Mouse (Mus musculus): ENCODE data around the gene Ttll1. TPM values are rescaled to one million over a fixed set of nuclear protein-coding genes. Genes with fewer than 3 reads are reported as not detected.
A peak's percentile ranks its signal among the peaks of the same experiment; 100 is the strongest.

Ttll1 gene
- polyA plus RNA-seq, 1 experiment from 2014 or later, result 19.2 TPM

DNA sequence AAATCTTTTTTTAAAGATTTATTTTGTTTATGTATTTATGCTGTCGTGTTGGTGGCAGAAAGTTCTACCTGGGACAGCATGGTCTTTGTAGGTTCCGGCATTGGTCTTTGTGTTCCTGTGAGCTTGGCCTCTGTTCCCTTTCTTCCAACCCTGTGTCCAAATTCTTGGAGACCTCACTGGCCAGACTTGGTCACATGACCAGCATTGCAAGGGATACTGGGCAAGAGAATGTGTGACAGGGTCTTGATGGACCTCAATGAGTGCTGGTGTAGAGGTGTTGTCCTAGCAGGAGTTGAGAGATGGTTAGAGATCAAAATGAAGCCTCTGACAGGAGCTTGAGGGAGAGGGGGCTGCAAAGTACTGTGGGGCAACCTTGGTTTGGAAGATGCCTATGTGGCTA is 28.2 kb upstream of the Ttll1 start:
- no peaks in the 10 kb centered on the region for H3K9me3 ChIP-seq (ENCODE audit: control insufficient read depth, low read depth, low read length)
- ATAC-seq (ENCODE audit: insufficient number of reproducible peaks, insufficient read depth, low FRiP score, low read depth), result no peak
- no peak overlapping the region for H3K9ac ChIP-seq (replicated peaks; ENCODE audit: low read depth, low read length)
- H3K4me1 ChIP-seq (ENCODE audit: control insufficient read depth, insufficient read depth, low read length), result no peaks in the 10 kb centered on the region
- no peaks in the 10 kb centered on the region for H3K27me3 ChIP-seq (ENCODE audit: control insufficient read depth, insufficient read depth, low read length)
- H3K4me3 ChIP-seq (ENCODE audit: low read depth, low read length), result no peak overlapping the region
- H3K27ac ChIP-seq (ENCODE audit: low read length), result no peak overlapping the region
- WGBS, result 99% methylated on average over 2 of the region's 2 CpGs
- no peaks in the 10 kb centered on the region for H3K36me3 ChIP-seq (ENCODE audit: control insufficient read depth, insufficient read depth, low read length)
- H3K4me2 ChIP-seq (replicated peaks; ENCODE audit: low read depth, low read length), result no peak overlapping the region

DNA sequence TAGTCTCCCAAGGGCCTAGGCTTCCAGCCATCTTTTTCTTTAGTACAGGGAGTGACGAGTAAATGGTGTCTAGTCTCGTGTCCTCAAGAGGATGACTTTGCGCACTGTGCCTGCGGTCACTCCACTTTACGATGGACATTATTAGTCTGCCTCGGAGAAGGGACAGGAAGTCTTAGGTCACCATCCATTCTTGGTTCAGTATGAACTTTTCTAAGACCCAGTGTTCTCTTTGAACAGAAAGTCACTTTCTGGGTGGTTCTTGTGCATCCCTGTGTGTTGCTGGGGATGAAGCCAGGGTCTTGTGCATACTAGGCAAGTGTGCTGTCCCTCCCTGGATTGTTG is 25.2 kb upstream of the Ttll1 start:
- H3K4me1 ChIP-seq (ENCODE audit: control insufficient read depth, insufficient read depth, low read length), result no peaks in the 10 kb centered on the region
- no peaks in the 10 kb centered on the region for H3K27me3 ChIP-seq (ENCODE audit: control insufficient read depth, insufficient read depth, low read length)
- no peak overlapping the region for H3K4me3 ChIP-seq (ENCODE audit: low read depth, low read length)
- H3K36me3 ChIP-seq (ENCODE audit: control insufficient read depth, insufficient read depth, low read length), result no peaks in the 10 kb centered on the region
- H3K27ac ChIP-seq (ENCODE audit: low read length), result no peak overlapping the region
- no peak overlapping the region for H3K9ac ChIP-seq (replicated peaks; ENCODE audit: low read depth, low read length)
- H3K9me3 ChIP-seq (ENCODE audit: control insufficient read depth, low read depth, low read length), result no peaks in the 10 kb centered on the region
- no peak overlapping the region for H3K4me2 ChIP-seq (replicated peaks; ENCODE audit: low read depth, low read length)
- no peak for ATAC-seq (ENCODE audit: insufficient number of reproducible peaks, insufficient read depth, low FRiP score, low read depth)
- WGBS, result 80% methylated on average over 6 of the region's 6 CpGs

DNA sequence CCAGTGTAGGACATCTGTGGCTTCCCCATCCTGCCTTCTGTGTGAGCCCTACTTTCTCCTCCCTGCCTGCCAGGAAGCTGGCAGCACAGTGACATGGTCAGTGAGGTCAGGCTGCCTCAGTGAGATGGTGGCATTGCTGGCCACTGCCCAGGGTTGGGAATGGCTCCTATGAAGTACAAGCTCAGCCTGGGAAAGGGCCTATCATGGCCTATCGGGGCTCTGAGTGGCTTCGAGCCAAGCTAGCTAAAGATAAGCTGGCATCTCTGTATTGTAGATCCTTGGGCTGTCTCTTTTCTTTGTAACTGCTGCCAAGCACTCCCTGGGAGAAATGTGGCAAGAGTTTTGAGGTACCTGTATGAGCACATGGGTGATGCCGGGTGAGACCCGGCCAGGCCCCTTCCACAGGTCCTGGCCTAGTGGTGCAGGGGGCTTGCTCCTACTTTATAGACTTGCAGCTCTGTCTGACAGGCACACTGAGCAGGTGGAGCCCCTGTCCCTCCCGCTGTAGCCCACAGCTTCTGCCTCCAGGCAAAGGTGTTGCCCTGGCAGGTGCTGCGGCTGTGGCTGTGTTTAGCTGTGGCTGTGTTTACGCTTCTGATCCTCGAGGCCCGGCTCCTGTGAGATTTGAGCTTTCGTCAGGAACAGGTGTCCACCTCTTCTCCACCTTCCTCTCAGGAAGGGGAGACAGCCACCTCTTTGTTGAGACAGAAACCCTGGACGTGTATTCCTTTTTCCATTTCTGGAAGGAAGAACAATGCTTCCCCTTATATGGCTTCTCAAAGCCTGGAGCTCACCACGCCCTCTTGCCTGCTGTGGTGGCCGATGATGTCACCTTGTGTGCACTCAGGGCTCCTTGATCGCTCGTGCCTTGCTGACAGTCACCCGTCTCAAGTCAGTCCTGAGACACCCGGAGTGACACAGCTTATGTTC is 24.5 kb upstream of the Ttll1 start:
- no peak overlapping the region for H3K4me3 ChIP-seq (ENCODE audit: low read depth, low read length)
- no peaks in the 10 kb centered on the region for H3K9me3 ChIP-seq (ENCODE audit: control insufficient read depth, low read depth, low read length)
- no peak overlapping the region; the same call in 1 of the 2 replicates for H3K9ac ChIP-seq (replicated peaks; ENCODE audit: low read depth, low read length)
- no peak overlapping the region for H3K4me2 ChIP-seq (replicated peaks; ENCODE audit: low read depth, low read length)
- no peaks in the 10 kb centered on the region for H3K27me3 ChIP-seq (ENCODE audit: control insufficient read depth, insufficient read depth, low read length)
- no peak overlapping the region; the same call in 1 of the 2 replicates for H3K27ac ChIP-seq (ENCODE audit: low read length)
- WGBS, result 59% methylated on average over 17 of the region's 17 CpGs
- H3K4me1 ChIP-seq (ENCODE audit: control insufficient read depth, insufficient read depth, low read length), result no peaks in the 10 kb centered on the region
- H3K36me3 ChIP-seq (ENCODE audit: control insufficient read depth, insufficient read depth, low read length), result no peaks in the 10 kb centered on the region
- peak; percentile 74; the same call in 1 of the 2 replicates for ATAC-seq (ENCODE audit: insufficient number of reproducible peaks, insufficient read depth, low FRiP score, low read depth)

DNA sequence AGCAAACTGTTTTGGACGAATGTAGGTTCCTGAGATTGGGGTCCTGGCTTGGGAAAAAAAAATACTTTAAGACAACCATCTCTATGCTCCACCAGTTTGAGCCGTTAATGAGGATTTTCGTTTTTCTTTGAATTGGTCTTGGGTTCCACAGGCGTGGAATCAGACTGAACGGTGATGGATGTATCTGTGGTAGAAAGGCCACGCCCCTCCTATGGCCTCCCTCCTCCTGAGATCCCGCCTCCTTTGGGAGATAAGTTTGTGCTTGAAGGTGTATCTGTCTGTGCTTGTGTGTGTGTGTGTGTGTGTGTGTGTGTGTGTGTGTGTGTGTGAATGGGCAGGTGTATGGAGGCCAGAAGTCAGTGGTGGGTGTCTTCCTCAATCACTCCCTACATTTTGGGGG is 21.9 kb upstream of the Ttll1 start:
- 67% methylated on average over 7 of the region's 7 CpGs for WGBS
- no peak for ATAC-seq (ENCODE audit: insufficient number of reproducible peaks, insufficient read depth, low FRiP score, low read depth)
- H3K9ac ChIP-seq (replicated peaks; ENCODE audit: low read depth, low read length), result no peak overlapping the region
- H3K4me1 ChIP-seq (ENCODE audit: control insufficient read depth, insufficient read depth, low read length), result no peaks in the 10 kb centered on the region
- no peak overlapping the region for H3K4me3 ChIP-seq (ENCODE audit: low read depth, low read length)
- no peaks in the 10 kb centered on the region for H3K9me3 ChIP-seq (ENCODE audit: control insufficient read depth, low read depth, low read length)
- no peaks in the 10 kb centered on the region for H3K36me3 ChIP-seq (ENCODE audit: control insufficient read depth, insufficient read depth, low read length)
- no peak overlapping the region for H3K27ac ChIP-seq (ENCODE audit: low read length)
- H3K4me2 ChIP-seq (replicated peaks; ENCODE audit: low read depth, low read length), result no peak overlapping the region
- H3K27me3 ChIP-seq (ENCODE audit: control insufficient read depth, insufficient read depth, low read length), result peaks cover 4% of the 10 kb centered on the region; the same call in 1 of the 2 replicates

DNA sequence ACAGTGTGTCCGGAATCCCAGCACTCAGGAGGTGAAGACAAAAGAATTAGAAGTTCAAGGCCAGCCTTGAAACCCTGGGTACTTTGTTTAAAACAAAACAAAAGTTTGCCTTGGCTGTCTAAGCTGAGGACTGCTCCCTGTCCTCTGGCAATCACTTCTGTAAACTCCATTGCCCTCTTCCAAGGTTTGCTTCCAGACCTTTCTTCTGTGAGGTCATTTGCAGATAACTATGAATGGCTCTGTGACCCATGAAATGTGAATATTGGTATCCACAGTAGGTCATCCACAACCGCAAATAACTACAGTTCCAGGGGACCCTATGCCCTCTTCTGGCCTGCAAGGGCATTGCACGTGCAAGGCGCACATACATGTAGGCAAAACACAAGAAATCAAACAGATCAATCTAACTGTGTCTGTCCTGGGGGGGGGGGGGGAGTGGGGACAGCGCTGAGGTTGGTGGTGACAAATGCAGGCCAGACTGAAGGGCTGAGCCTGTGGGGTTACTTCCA is 21.3 kb upstream of the Ttll1 start:
- Histone ChIP-seq H3K4me2 (replicated peaks; ENCODE audit: low read depth, low read length) (no peak overlapping the region), H3K36me3 (ENCODE audit: control insufficient read depth, insufficient read depth, low read length) (no peaks in the 10 kb centered on the region), H3K9ac (replicated peaks; ENCODE audit: low read depth, low read length) (no peak overlapping the region), H3K4me3 (ENCODE audit: low read depth, low read length) (no peak overlapping the region), H3K4me1 (ENCODE audit: control insufficient read depth, insufficient read depth, low read length) (no peaks in the 10 kb centered on the region), H3K27me3 (ENCODE audit: control insufficient read depth, insufficient read depth, low read length) (peaks cover 8% of the 10 kb centered on the region; the same call in 1 of the 2 replicates), H3K9me3 (ENCODE audit: control insufficient read depth, low read depth, low read length) (no peaks in the 10 kb centered on the region), H3K27ac (ENCODE audit: low read length) (no peak overlapping the region)
- ATAC-seq (ENCODE audit: insufficient number of reproducible peaks, insufficient read depth, low FRiP score, low read depth), result no peak
- WGBS, result 83% methylated on average over 5 of the region's 5 CpGs

DNA sequence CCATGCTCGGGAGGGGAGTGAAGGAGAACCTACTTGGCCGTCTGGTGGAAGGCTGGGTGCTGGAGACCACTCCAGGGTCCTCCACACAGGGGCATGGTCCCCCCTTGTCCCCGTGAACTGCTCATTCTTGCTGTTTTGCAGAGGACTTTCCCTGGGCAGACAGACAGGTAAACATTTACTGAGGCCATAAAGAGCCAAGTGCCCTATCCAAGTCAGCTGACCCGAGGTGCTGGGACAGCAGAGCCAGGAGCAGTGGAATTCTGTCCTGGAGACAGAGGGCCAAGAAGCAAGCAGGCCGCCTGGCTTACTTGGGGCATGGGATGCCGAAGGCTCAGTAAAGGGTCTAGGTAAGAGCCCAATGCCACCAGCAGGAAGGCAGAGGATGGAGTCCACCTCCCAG is 20.0 kb upstream of the Ttll1 start:
- no peak overlapping the region; the same call in 1 of the 2 replicates for H3K9ac ChIP-seq (replicated peaks; ENCODE audit: low read depth, low read length)
- peaks cover 2% of the 10 kb centered on the region; the same call in 1 of the 2 replicates for H3K4me1 ChIP-seq (ENCODE audit: control insufficient read depth, insufficient read depth, low read length)
- H3K4me2 ChIP-seq (replicated peaks; ENCODE audit: low read depth, low read length), result no peak overlapping the region
- no peak for ATAC-seq (ENCODE audit: insufficient number of reproducible peaks, insufficient read depth, low FRiP score, low read depth)
- peak overlapping the region; percentile 52; the same call in 1 of the 2 replicates for H3K27ac ChIP-seq (ENCODE audit: low read length)
- no peaks in the 10 kb centered on the region for H3K9me3 ChIP-seq (ENCODE audit: control insufficient read depth, low read depth, low read length)
- H3K27me3 ChIP-seq (ENCODE audit: control insufficient read depth, insufficient read depth, low read length), result peaks cover 20% of the 10 kb centered on the region
- WGBS, result 59% methylated on average over 6 of the region's 6 CpGs
- no peak overlapping the region for H3K4me3 ChIP-seq (ENCODE audit: low read depth, low read length)
- H3K36me3 ChIP-seq (ENCODE audit: control insufficient read depth, insufficient read depth, low read length), result no peaks in the 10 kb centered on the region

DNA sequence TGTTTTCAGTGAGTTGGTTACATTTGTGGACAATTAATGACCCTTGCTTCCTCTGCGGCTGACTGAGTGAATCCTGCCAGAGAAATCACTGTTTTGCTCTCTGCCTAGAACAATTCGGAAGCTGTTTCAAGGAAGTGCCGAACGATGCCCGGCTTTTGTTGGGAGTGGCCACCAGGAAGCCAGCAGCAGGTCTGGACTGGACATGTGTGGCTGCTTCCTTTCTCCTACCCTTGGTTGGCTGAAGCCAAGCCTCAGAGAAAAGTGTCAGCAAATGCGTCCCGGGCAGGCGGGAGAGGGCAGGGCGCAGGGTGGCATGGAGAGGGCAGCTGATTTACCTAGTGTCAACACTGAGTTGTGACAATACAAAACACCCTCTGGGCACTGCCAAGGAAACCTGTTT is 19.5 kb upstream of the Ttll1 start:
- Histone ChIP-seq H3K36me3 (ENCODE audit: control insufficient read depth, insufficient read depth, low read length) (no peaks in the 10 kb centered on the region), H3K9me3 (ENCODE audit: control insufficient read depth, low read depth, low read length) (no peaks in the 10 kb centered on the region), H3K27ac (ENCODE audit: low read length) (peak overlapping the region; percentile 52; the same call in 1 of the 2 replicates), H3K27me3 (ENCODE audit: control insufficient read depth, insufficient read depth, low read length) (peaks cover 22% of the 10 kb centered on the region), H3K4me2 (replicated peaks; ENCODE audit: low read depth, low read length) (no peak overlapping the region), H3K9ac (replicated peaks; ENCODE audit: low read depth, low read length) (no peak overlapping the region; the same call in 1 of the 2 replicates), H3K4me1 (ENCODE audit: control insufficient read depth, insufficient read depth, low read length) (peaks cover 2% of the 10 kb centered on the region; the same call in 1 of the 2 replicates), H3K4me3 (ENCODE audit: low read depth, low read length) (no peak overlapping the region)
- no peak for ATAC-seq (ENCODE audit: insufficient number of reproducible peaks, insufficient read depth, low FRiP score, low read depth)
- 68% methylated on average over 9 of the region's 9 CpGs for WGBS

DNA sequence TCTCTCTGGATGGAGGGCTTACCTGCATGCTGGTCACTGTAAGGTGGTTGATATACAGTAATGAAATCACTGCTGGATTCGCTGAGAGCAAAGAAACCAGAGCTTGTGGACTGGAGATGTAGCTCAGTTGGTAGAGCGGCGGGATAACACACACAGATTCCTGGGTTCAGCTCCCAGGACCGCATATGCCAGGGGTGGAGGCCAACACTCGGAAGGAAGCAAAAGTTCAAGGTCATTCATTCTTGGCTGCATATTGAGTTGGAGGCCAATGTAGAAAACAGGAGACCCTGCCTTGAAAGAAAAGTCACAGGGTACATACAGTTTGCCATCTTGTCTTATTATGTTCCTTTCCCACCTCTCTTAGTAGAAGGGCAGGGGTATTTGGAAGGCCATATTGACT is 19.1 kb upstream of the Ttll1 start:
- no peak overlapping the region for H3K27ac ChIP-seq (ENCODE audit: low read length)
- H3K27me3 ChIP-seq (ENCODE audit: control insufficient read depth, insufficient read depth, low read length), result peaks cover 22% of the 10 kb centered on the region
- H3K9ac ChIP-seq (replicated peaks; ENCODE audit: low read depth, low read length), result no peak overlapping the region
- H3K4me3 ChIP-seq (ENCODE audit: low read depth, low read length), result no peak overlapping the region
- H3K36me3 ChIP-seq (ENCODE audit: control insufficient read depth, insufficient read depth, low read length), result no peaks in the 10 kb centered on the region
- H3K4me2 ChIP-seq (replicated peaks; ENCODE audit: low read depth, low read length), result no peak overlapping the region
- no peak for ATAC-seq (ENCODE audit: insufficient number of reproducible peaks, insufficient read depth, low FRiP score, low read depth)
- 79% methylated on average over 5 of the region's 5 CpGs for WGBS
- H3K9me3 ChIP-seq (ENCODE audit: control insufficient read depth, low read depth, low read length), result no peaks in the 10 kb centered on the region
- H3K4me1 ChIP-seq (ENCODE audit: control insufficient read depth, insufficient read depth, low read length), result peaks cover 2% of the 10 kb centered on the region; the same call in 1 of the 2 replicates
